Mouse (Mus musculus): ENCODE data around the gene Sumo2. TPM values are rescaled to one million over a fixed set of nuclear protein-coding genes. Genes with fewer than 3 reads are reported as not detected.

The Sumo2 gene
- total and polyA plus RNA-seq, 3 experiments = 556 to 653 TPM; not detected in 1

DNA sequence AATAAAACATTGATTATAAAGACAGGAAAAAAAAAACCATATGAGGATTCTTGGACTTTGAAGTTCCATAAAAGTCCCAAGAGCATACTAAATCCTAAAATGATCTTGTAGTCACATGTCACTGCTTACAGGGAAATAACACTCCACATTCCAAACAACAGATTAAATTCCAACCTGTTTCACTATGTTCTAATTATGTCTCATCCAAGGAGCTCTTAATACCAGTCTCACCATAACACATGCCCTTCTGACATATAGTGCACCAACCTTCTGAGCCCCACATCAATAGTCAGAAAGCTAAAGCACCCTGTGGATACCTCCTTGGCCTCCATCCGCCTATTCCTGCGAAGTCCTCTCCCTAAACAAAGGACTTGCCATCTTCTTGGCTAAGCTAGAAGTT is 15.9 kb downstream of the Sumo2 start:
- no peak for TF ChIP-seq EP300 (IDR thresholded peaks at IDR 0.05; ENCODE audit: low read depth in 1 of 2, low read length in 2 of 2)
- no peak for TF ChIP-seq UBTF (IDR thresholded peaks at IDR 0.05; ENCODE audit: borderline replicate concordance, insufficient read depth, low read depth, low read length)
- TF ChIP-seq MAX (IDR thresholded peaks at IDR 0.05; ENCODE audit: low read length) = no peak
- TF ChIP-seq USF2 (IDR thresholded peaks at IDR 0.05; ENCODE audit: borderline replicate concordance in 1 of 2, insufficient read depth in 1 of 2, low read depth in 1 of 2, low read length in 2 of 2) = no peak
- TF ChIP-seq KAT2A (conservative IDR thresholded peaks at IDR 0.05; ENCODE audit: low read depth, low read length) = no peak
- no peak for TF ChIP-seq POLR2AphosphoS2 (IDR thresholded peaks at IDR 0.05; ENCODE audit: low read length)
- TF ChIP-seq MYB (IDR thresholded peaks at IDR 0.05; ENCODE audit: low read depth, low read length) = no peak
- TF ChIP-seq MAFK (IDR thresholded peaks at IDR 0.05; ENCODE audit: borderline replicate concordance, low read depth, low read length) = no peak

GRCm38 (mm10) chr11:115519581-115519980 is 16.5 kb downstream of the Sumo2 start:
- no peak overlapping the region for H3K27ac ChIP-seq (ENCODE audit: control insufficient read depth, low read depth, low read length)
- no peak overlapping the region for H3K4me3 ChIP-seq (ENCODE audit: control insufficient read depth in 1 of 2, insufficient read depth in 1 of 2, low read depth in 2 of 2, low read length in 2 of 2)
- TF ChIP-seq RAD21 (IDR thresholded peaks at IDR 0.05; ENCODE audit: low read depth, low read length) (no peak), MYC (IDR thresholded peaks at IDR 0.05; ENCODE audit: low read depth, low read length) (no peak), TAL1 (IDR thresholded peaks at IDR 0.05; ENCODE audit: low read length) (no peak), CHD2 (IDR thresholded peaks at IDR 0.05; ENCODE audit: low read length) (no peak), KAT2A (conservative IDR thresholded peaks at IDR 0.05; ENCODE audit: low read depth, low read length) (no peak), CHD1 (IDR thresholded peaks at IDR 0.05; ENCODE audit: low read depth, low read length) (no peak), ETS1 (IDR thresholded peaks at IDR 0.05; ENCODE audit: low read depth, low read length) (no peak), ZC3H11A (IDR thresholded peaks at IDR 0.05; ENCODE audit: low read depth, low read length) (no peak), NELFE (IDR thresholded peaks at IDR 0.05; ENCODE audit: low read depth, low read length) (no peak), ZMIZ1 (IDR thresholded peaks at IDR 0.05; ENCODE audit: low read depth, low read length) (no peak), MYB (IDR thresholded peaks at IDR 0.05; ENCODE audit: low read depth, low read length) (no peak), POLR2AphosphoS5 (IDR thresholded peaks at IDR 0.05; ENCODE audit: borderline replicate concordance, low read depth, low read length) (no peak), POLR2AphosphoS2 (IDR thresholded peaks at IDR 0.05; ENCODE audit: low read length) (no peak), ZKSCAN1 (IDR thresholded peaks at IDR 0.05; ENCODE audit: low read depth, low read length) (no peak), UBTF (IDR thresholded peaks at IDR 0.05; ENCODE audit: borderline replicate concordance, insufficient read depth, low read depth, low read length) (no peak), SMC3 (IDR thresholded peaks at IDR 0.05; ENCODE audit: low read depth, low read length) (no peak), EP300 (IDR thresholded peaks at IDR 0.05; ENCODE audit: low read depth in 1 of 2, low read length in 2 of 2) (no peak), CTCF (IDR thresholded peaks at IDR 0.05 in 2 of 3, conservative IDR thresholded peaks at IDR 0.05 in 1 of 3; ENCODE audit: control insufficient read depth in 1 of 3, insufficient read depth in 1 of 3, low read depth in 2 of 3, low read length in 3 of 3, poor library complexity in 1 of 3, severe bottlenecking in 1 of 3) (no peak), USF1 (IDR thresholded peaks at IDR 0.05; ENCODE audit: low read depth, low read length) (no peak)
- H3K27me3 ChIP-seq (ENCODE audit: control insufficient read depth in 1 of 2, insufficient read depth in 2 of 2, low read length in 2 of 2) = no peaks in the 10 kb centered on the region
- H3K9me3 ChIP-seq (replicated peaks; ENCODE audit: insufficient read depth, low read length) = no peaks in the 10 kb centered on the region
- peaks cover 0 to 6% of the 10 kb centered on the region in 2 experiments; a peak in 2 of 4 replicates for H3K4me1 ChIP-seq (ENCODE audit: control insufficient read depth in 1 of 2, insufficient read depth in 2 of 2, low read length in 2 of 2)
- H3K9ac ChIP-seq (ENCODE audit: control insufficient read depth, low read depth, low read length, poor library complexity, severe bottlenecking) = no peak overlapping the region
- no peak for DNase-seq (ENCODE audit: low read depth, low spot score)
- H3K79me2 ChIP-seq (ENCODE audit: control insufficient read depth, insufficient read depth, low read length, poor library complexity) = no peaks in the 10 kb centered on the region
- peaks cover 5 to 8% of the 10 kb centered on the region in 2 experiments for H3K36me3 ChIP-seq (ENCODE audit: control insufficient read depth in 1 of 2, insufficient read depth in 2 of 2, low read length in 2 of 2)

More for the DNA sequence above, 15.9 kb downstream of the Sumo2 start:
- Histone ChIP-seq H3K27ac (ENCODE audit: control insufficient read depth, low read depth, low read length) (no peak overlapping the region), H3K79me2 (ENCODE audit: control insufficient read depth, insufficient read depth, low read length, poor library complexity) (no peaks in the 10 kb centered on the region), H3K4me3 (ENCODE audit: control insufficient read depth in 1 of 2, insufficient read depth in 1 of 2, low read depth in 2 of 2, low read length in 2 of 2) (no peak overlapping the region), H3K27me3 (ENCODE audit: control insufficient read depth in 1 of 2, insufficient read depth in 2 of 2, low read length in 2 of 2) (no peaks in the 10 kb centered on the region), H3K36me3 (ENCODE audit: control insufficient read depth in 1 of 2, insufficient read depth in 2 of 2, low read length in 2 of 2) (peaks cover 2 to 14% of the 10 kb centered on the region in 2 experiments), H3K4me1 (ENCODE audit: control insufficient read depth in 1 of 2, insufficient read depth in 2 of 2, low read length in 2 of 2) (peaks cover 0 to 1% of the 10 kb centered on the region in 2 experiments; a peak in 2 of 4 replicates), H3K9ac (ENCODE audit: control insufficient read depth, low read depth, low read length, poor library complexity, severe bottlenecking) (no peak overlapping the region), H3K9me3 (replicated peaks; ENCODE audit: insufficient read depth, low read length) (no peaks in the 10 kb centered on the region)
- DNase-seq (ENCODE audit: low read depth, low spot score) = no peak

Measured in MEL (cell line).